Mouse (Mus musculus) midbrain, embryonic 14.5 days (tissue): ENCODE data around the gene Tom1l2. TPM values are rescaled to one million over a fixed set of nuclear protein-coding genes. Genes with fewer than 3 reads are reported as not detected.

Source experiments
- ATAC-seq: fragments of 200-750 bp; cut with Nextera tagmentation; 2 replicates; pipeline ENCODE4 v1.8.0; 2017; ENCODE audit warnings: moderate number of reproducible peaks, moderate library complexity; ENCODE audit not compliant: low FRiP score, low TSS enrichment
- DNase-seq: peaks from one replicate; pipeline ENCODE4 v3.0.0-alpha.2; 2015
- H3K27ac ChIP-seq: fragments of 300-500 bp; sonication (generic); replicated peaks from 2 replicates; pipeline ENCODE4 v1.5.1; 2014; ENCODE audit warnings: mild to moderate bottlenecking, low read depth, low read length, moderate library complexity
- H3K27me3 ChIP-seq: fragments of 300-500 bp; sonication (generic); 2 replicates; pipeline ENCODE4 v1.6.1; 2014; ENCODE audit warnings: low read length, control low read depth, mixed read lengths; ENCODE audit not compliant: control insufficient read depth, insufficient read depth
- H3K36me3 ChIP-seq: fragments of 300-500 bp; sonication (generic); 2 replicates; pipeline ENCODE4 v1.6.1; 2014; ENCODE audit warnings: low read length, control low read depth; ENCODE audit not compliant: control insufficient read depth, insufficient read depth
- H3K4me1 ChIP-seq: fragments of 300-500 bp; sonication (generic); 2 replicates; pipeline ENCODE4 v1.6.1; 2014; ENCODE audit warnings: mild to moderate bottlenecking, antibody characterized with exemption, low read length, control low read depth; ENCODE audit not compliant: control insufficient read depth, insufficient read depth
- H3K4me2 ChIP-seq: fragments of 300-500 bp; sonication (generic); 2 replicates; pipeline ENCODE4 v1.6.1; 2014; ENCODE audit warnings: mild to moderate bottlenecking, low read length, moderate library complexity
- H3K4me3 ChIP-seq: fragments of 300-500 bp; sonication (generic); replicated peaks from 2 replicates; pipeline ENCODE4 v1.5.1; 2014; ENCODE audit warnings: low read depth, low read length
- H3K9ac ChIP-seq: fragments of 300-500 bp; sonication (generic); replicated peaks from 2 replicates; pipeline ENCODE4 v1.6.1; 2014; ENCODE audit warnings: mild to moderate bottlenecking, low read length, moderate library complexity
- H3K9me3 ChIP-seq: fragments of 300-500 bp; sonication (generic); 2 replicates; pipeline ENCODE4 v1.6.1; 2016; ENCODE audit warnings: low read length, control low read depth, mixed read lengths; ENCODE audit not compliant: control insufficient read depth
- WGBS: fragments of 180-500 bp; shearing (Covaris S2); extraction: QIAGEN DNeasy Blood & Tissue Kit; methylation state at CpG from one replicate; pipeline ENCODE4 v1.1.7; 2014; 5-methylcytosine and 5-hydroxymethylcytosine counted together
- polyA plus RNA-seq: library from polyadenylated mRNA; unstranded; fragments of >200 nt; fragmentation: Nextera tagmentation; extraction: Ambion mirVana; gene quantifications from 2 replicates; pipeline ENCODE4 v1.2.1, GENCODE M21; 2014

Gene Tom1l2
- polyA plus RNA-seq, 1 experiment from 2014 or later, result 48.5 TPM

DNA sequence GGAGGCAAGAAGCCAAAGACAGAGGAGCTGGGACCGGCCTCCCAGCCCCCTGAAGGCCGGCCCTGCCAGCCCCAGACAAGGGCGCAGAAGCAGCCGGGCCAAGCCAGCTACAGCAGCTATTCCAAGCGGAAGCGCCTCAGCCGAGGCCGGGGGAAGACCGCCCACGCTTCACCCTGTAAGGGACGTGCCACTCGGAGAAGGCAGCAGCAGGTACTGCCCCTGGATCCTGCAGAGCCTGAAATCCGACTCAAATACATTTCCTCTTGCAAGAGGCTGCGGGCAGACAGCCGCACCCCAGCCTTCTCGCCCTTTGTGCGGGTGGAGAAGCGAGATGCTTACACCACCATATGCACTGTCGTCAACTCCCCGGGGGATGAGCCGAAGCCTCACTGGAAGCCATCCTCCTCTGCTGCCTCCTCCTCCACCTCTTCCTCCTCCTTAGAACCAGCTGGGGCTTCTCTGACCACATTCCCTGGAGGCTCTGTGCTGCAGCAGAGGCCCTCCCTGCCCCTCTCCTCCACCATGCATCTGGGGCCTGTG lies 163.1 kb downstream of the Tom1l2 start:
- no peaks in the 10 kb centered on the region for H3K27me3 ChIP-seq
- no peaks in the 10 kb centered on the region for H3K9me3 ChIP-seq
- H3K4me3 ChIP-seq, result no peak overlapping the region
- H3K4me1 ChIP-seq, result peaks cover 12% of the 10 kb centered on the region
- H3K36me3 ChIP-seq, result peaks cover 86% of the 10 kb centered on the region
- WGBS, result 82% methylated on average over 21 of the region's 21 CpGs
- H3K27ac ChIP-seq, result 0 out of 2 replicates have a peak overlapping the region, but pooled peaks have one; percentile 8
- no peak for ATAC-seq
- H3K9ac ChIP-seq, result no peak overlapping the region
- H3K4me2 ChIP-seq, result no peak overlapping the region
- no peak for DNase-seq

DNA sequence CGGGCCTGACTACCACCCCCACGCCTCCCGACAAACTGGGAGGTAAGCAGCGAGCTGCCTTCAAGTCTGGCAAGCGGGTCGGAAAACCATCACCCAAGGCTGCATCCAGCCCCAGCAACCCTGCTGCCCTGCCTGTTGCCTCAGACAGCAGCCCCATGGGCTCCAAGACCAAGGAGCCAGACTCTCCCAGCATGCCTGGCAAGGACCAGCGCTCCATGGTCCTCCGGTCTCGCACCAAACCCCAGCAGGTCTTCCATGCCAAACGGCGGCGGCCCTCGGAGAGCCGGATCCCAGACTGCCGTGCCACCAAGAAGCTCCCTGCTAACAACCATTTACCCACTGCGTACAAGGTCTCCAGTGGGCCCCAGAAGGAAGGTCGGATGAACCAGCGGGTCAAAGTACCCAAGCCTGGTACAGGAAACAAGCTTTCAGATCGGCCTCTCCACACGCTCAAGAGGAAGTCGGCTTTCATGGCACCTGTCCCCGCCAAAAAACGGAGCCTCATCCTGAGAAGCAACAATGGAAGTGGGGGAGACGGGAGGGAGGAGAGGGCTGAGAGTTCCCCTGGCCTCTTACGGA lies 164.3 kb downstream of the Tom1l2 start:
- H3K9ac ChIP-seq, result no peak overlapping the region
- peaks cover 74% of the 10 kb centered on the region for H3K36me3 ChIP-seq
- ATAC-seq (no peak), DNase-seq (no peak)
- no peak overlapping the region for H3K4me3 ChIP-seq
- H3K4me1 ChIP-seq, result peaks cover 24% of the 10 kb centered on the region
- no peaks in the 10 kb centered on the region for H3K27me3 ChIP-seq
- 90% methylated on average over 25 of the region's 25 CpGs for WGBS
- no peaks in the 10 kb centered on the region for H3K9me3 ChIP-seq
- no peak overlapping the region for H3K27ac ChIP-seq
- no peak overlapping the region for H3K4me2 ChIP-seq

DNA sequence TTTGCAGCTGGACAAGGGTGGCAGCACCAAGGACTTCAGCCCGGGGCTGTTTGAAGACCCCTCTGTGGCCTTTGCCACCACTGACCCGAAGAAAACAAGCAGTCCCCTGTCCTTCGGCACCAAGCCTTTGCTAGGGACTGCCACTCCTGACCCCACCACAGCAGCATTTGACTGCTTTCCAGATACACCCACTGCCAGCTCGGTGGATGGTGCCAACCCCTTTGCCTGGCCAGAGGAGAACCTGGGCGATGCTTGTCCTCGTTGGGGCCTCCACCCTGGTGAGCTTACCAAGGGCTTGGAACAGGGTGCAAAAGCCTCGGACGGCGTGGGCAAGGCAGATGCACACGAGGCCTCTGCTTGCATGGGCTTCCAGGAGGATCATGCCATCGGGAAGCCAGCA lies 165.6 kb downstream of the Tom1l2 start:
- no peak overlapping the region for H3K9ac ChIP-seq
- no peak overlapping the region for H3K27ac ChIP-seq
- no peak for DNase-seq
- no peaks in the 10 kb centered on the region for H3K9me3 ChIP-seq
- peaks cover 67% of the 10 kb centered on the region for H3K36me3 ChIP-seq
- no peaks in the 10 kb centered on the region for H3K27me3 ChIP-seq
- H3K4me3 ChIP-seq, result no peak overlapping the region
- 93% methylated on average over 11 of the region's 11 CpGs for WGBS
- no peak overlapping the region for H3K4me2 ChIP-seq
- peaks cover 37% of the 10 kb centered on the region for H3K4me1 ChIP-seq
- ATAC-seq, result no peak

DNA sequence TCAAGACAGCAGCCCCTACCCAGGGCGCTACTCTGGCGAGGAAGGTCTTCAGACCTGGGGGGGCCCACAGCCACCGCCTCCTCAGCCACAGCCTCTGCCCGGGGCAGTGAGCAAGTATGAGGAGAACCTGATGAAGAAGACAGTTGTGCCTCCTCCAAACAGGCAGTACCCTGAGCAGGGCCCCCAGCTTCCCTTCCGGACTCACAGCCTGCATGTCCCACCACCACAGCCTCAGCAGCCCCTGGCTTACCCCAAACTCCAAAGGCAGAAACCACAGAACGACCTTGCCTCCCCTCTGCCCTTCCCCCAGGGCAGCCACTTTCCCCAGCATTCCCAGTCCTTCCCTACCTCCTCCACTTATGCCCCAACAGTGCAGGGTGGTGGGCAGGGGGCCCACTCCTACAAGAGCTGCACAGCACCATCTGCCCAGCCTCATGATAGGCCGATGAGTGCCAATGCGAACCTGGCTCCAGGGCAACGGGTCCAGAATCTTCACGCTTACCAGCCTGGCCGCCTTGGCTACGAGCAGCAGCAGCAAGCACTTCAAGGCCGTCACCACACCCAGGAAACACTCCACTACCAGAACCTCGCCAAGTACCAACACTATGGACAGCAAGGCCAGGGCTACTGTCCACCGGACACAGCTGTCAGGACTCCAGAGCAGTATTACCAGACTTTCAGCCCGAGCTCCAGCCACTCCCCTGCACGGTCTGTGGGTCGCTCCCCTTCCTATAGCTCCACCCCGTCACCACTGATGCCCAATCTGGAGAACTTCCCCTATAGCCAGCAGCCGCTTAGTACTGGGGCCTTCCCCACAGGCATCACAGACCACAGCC lies 167.1 kb downstream of the Tom1l2 start:
- no peaks in the 10 kb centered on the region for H3K27me3 ChIP-seq
- H3K4me2 ChIP-seq, result no peak overlapping the region
- H3K9ac ChIP-seq, result peak overlapping the region; percentile 56; the same call in 1 of the 2 replicates
- no peak overlapping the region for H3K4me3 ChIP-seq
- peaks cover 55% of the 10 kb centered on the region for H3K36me3 ChIP-seq
- H3K27ac ChIP-seq, result peak overlapping the region; percentile 85
- 80% methylated on average over 20 of the region's 20 CpGs for WGBS
- H3K9me3 ChIP-seq, result no peaks in the 10 kb centered on the region
- DNase-seq (no peak), ATAC-seq (0 out of 2 replicates have a peak, but pooled peaks have one; percentile 15)
- H3K4me1 ChIP-seq, result peaks cover 51% of the 10 kb centered on the region

DNA sequence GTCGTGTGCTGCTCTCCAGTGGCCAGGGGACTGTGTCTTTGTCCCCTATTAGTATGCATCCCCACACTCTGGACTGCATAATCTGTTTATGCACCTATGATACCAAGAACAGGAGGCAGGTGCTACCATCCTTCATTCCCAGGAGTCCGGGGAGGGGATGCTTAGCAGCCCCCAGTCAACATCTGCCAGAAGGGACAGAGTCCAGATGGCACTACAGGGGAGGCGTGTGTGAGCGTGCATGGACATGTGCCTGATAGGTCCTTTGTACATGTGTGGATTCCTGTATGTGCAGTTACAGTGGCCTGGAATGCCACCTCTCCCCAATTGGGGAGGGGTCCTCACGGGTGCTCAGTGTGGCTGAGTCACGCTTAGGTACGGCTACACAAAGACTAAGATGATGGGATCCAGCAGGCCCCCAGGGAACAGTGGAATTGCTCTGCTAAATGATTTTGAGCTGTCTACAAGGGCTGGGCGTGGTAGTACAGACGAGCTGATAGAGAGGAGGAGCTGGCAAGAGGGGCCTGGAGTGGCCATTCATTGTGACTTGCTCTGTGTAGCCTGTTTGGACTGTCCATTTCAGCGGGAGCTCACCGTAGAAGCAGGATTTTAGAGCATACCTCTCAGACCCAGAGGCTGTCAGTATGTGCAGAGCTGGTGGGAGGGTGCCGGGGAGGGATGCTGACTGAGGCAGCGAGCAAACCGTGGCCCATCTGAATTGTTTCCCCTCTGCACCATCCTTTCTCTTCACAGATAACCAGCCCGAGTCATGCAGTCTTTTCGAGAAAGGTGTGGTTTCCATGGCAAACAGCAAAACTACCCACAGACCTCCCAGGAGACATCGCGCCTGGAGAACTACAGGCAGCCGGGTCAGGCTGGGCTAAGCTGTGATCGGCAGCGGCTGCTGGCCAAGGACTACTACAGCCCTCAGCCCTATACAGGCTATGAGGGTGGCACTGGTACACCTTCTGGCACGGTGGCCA lies 168.1 kb downstream of the Tom1l2 start:
- Histone ChIP-seq H3K27ac (peak overlapping the region; percentile 85), H3K9me3 (no peaks in the 10 kb centered on the region), H3K9ac (peak overlapping the region; percentile 56), H3K36me3 (peaks cover 45% of the 10 kb centered on the region), H3K27me3 (no peaks in the 10 kb centered on the region), H3K4me3 (no peak overlapping the region), H3K4me2 (peak overlapping the region; percentile 23), H3K4me1 (peaks cover 58% of the 10 kb centered on the region)
- 16% methylated on average over 22 of the region's 22 CpGs for WGBS
- peak; percentile 18; the same call in 1 of the 2 replicates for ATAC-seq
- peak; percentile 75 for DNase-seq

DNA sequence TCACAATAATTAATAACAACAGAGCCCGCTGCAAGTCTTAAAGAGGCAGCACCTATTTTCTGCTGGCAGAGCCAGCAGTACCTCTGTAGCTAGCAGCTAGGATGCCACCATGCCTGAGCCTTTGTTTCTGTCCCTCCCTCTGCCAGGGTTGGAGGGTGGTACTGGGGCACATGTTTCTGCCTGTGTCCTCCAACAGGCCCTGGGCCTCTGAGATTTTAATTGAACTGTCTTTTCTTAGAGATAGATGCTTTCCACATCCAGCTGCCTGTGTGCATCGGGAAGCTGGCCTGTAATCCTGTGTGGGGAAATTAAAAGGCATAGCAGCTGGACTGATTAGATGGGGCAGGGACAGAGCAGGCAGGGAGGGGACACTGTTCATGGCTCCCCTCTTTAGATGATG lies 170.0 kb downstream of the Tom1l2 start:
- ATAC-seq (no peak), DNase-seq (peak; percentile 29)
- H3K9me3 ChIP-seq, result no peaks in the 10 kb centered on the region
- H3K27ac ChIP-seq, result peak overlapping the region; percentile 85
- WGBS, result 52% methylated on average over 2 of the region's 2 CpGs
- peaks cover 73% of the 10 kb centered on the region for H3K4me1 ChIP-seq
- H3K9ac ChIP-seq, result peak overlapping the region; percentile 56; the same call in 1 of the 2 replicates
- H3K4me2 ChIP-seq, result peak overlapping the region; percentile 29
- no peak overlapping the region for H3K4me3 ChIP-seq
- H3K27me3 ChIP-seq, result no peaks in the 10 kb centered on the region
- H3K36me3 ChIP-seq, result peaks cover 26% of the 10 kb centered on the region

DNA sequence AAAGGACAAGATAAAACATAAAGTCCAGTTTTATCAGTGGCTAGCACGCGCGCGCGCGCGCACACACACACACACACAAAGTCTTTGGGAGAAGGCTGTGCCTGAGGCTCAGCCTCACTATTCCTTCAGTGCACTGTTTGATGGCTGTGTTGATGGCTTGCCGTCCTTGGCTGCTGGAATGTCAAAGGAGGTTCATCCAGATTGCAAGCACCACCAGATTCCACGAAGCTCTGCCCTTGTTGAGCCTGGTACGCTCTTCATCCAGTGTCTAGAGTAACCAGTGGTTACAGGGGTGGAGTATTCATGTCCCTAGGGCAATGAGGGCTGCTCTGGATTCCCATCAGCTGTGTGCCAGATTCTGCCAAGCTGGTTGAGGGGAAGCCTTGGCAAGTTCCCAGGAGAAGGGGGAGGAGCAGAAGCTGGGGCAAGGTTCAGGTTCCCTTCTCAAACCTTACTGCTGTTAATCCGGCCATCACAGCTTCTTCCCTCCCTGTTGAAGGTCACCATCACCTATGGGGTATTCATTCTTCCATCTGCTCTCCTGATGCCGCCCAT lies 170.5 kb downstream of the Tom1l2 start:
- DNase-seq (peak; percentile 71), ATAC-seq (no peak)
- peak overlapping the region; percentile 56; the same call in 1 of the 2 replicates for H3K9ac ChIP-seq

DNA sequence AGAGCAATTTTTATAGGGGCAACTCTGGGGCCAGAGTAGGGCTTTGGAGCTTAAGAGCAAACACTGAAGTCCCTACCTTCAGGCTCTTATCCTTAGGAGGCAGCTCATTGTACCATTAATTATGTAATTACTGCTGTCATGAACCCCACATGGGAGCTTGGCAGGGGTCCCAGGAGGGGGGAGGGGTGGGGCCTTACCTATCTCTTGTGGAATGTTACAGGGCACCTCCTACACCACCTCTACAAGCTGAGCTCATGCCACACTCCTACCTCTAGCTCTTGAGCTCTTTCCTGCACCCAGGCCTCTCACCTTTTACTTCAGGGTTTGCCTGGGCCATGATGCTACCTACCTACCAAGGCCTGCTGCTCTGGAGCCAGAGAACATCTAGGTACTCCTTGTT lies 174.2 kb downstream of the Tom1l2 start:
- Histone ChIP-seq H3K27me3 (no peaks in the 10 kb centered on the region), H3K9ac (0 out of 2 replicates have a peak overlapping the region, but pooled peaks have one; percentile 3), H3K4me3 (no peak overlapping the region), H3K27ac (no peak overlapping the region; the same call in 1 of the 2 replicates), H3K4me1 (peaks cover 71% of the 10 kb centered on the region), H3K36me3 (0 out of 2 replicates have a peak, but pooled peaks cover 2% of the 10 kb centered on the region), H3K9me3 (no peaks in the 10 kb centered on the region), H3K4me2 (peak overlapping the region; percentile 98; the same call in 1 of the 2 replicates)
- no peak for DNase-seq
- no peak for ATAC-seq

More for the DNA sequence above, 170.5 kb downstream of the Tom1l2 start:
- WGBS, result 75% methylated on average over 12 of the region's 12 CpGs
- no peak overlapping the region for H3K4me3 ChIP-seq
- peak overlapping the region; percentile 85 for H3K27ac ChIP-seq
- peaks cover 21% of the 10 kb centered on the region for H3K36me3 ChIP-seq
- no peaks in the 10 kb centered on the region for H3K9me3 ChIP-seq
- H3K27me3 ChIP-seq, result no peaks in the 10 kb centered on the region
- H3K4me1 ChIP-seq, result peaks cover 77% of the 10 kb centered on the region
- peak overlapping the region; percentile 29 for H3K4me2 ChIP-seq
